Mouse (Mus musculus) lung, adult 2 months (tissue): ENCODE results near the gene Sox5. TPM values are rescaled to one million over a fixed set of nuclear protein-coding genes. Genes with fewer than 3 reads are reported as not detected.

ENCODE experiments used
- DNase-seq: peaks from one replicate; pipeline ENCODE4 v3.0.0; 2022
- H3K4me1 ChIP-seq: fragments of 200-500 bp; 2 replicates; pipeline ENCODE4 v1.6.1; 2011; ENCODE audit warnings: low read length; ENCODE audit not compliant: control insufficient read depth, insufficient read depth
- H3K4me3 ChIP-seq: fragments of 200-500 bp; replicated peaks from 2 replicates; pipeline ENCODE3; 2011; ENCODE audit warnings: low read depth, mild to moderate bottlenecking, control low read depth, low read length; ENCODE audit errors: extremely low read depth
- CTCF ChIP-seq: fragments of 200-500 bp; IDR thresholded peaks from 2 replicates; pipeline ENCODE4 v1.5.1; 2011; ENCODE audit warnings: mild to moderate bottlenecking, low read length, control low read depth; ENCODE audit not compliant: insufficient read depth
- POLR2A ChIP-seq: fragments of 200-500 bp; IDR thresholded peaks from 2 replicates; pipeline ENCODE4 v1.6.1; 2011; ENCODE audit warnings: low read depth, mild to moderate bottlenecking, control low read depth, low read length, borderline replicate concordance; ENCODE audit errors: extremely low read depth
- WGBS: fragments of 180-500 bp; shearing (Covaris S2); methylation state at CpG from one replicate; pipeline ENCODE4 v1.1.7; 2018; 5-methylcytosine and 5-hydroxymethylcytosine counted together
- polyA plus RNA-seq: library from polyadenylated mRNA; depleted of rRNA; stranded (reverse); fragments of >200 nt; gene quantifications from 2 replicates; pipeline ENCODE4 v1.2.3, GENCODE M21; 2012

Gene Sox5
- polyA plus RNA-seq, 1 experiment, result 8.6 TPM

GRCm38 (mm10) chr6:144707976-144708375, 73.8 kb downstream of the Sox5 start:
- TF ChIP-seq CTCF (no peak), POLR2A (no peak)
- no peak for DNase-seq
- peaks cover 11% of the 10 kb centered on the region for H3K4me1 ChIP-seq
- WGBS, result 89% methylated on average over 1 of the region's 1 CpGs
- no peak overlapping the region for H3K4me3 ChIP-seq

- TF ChIP-seq POLR2A (no peak), CTCF (no peak)
- Histone ChIP-seq H3K4me1 (no peaks in the 10 kb centered on the region; the same call in 1 of the 2 replicates), H3K4me3 (no peak overlapping the region)
- no peak for DNase-seq
- 70% methylated on average over 5 of the region's 5 CpGs for WGBS
These were observed 76.8 kb downstream of the Sox5 start for GRCm38 (mm10) chr6:144704962-144705361.

GRCm38 (mm10) chr6:144695660-144696059, 86.1 kb downstream of the Sox5 start:
- DNase-seq, result no peak

GRCm38 (mm10) chr6:144693211-144693899, 88.4 kb downstream of the Sox5 start:
- DNase-seq, result no peak
- WGBS, result 72% methylated on average over 7 of the region's 7 CpGs
- peaks cover 8% of the 10 kb centered on the region for H3K4me1 ChIP-seq
- TF ChIP-seq POLR2A (no peak), CTCF (no peak)
- no peak overlapping the region for H3K4me3 ChIP-seq

More at GRCm38 (mm10) chr6:144695660-144696059, 86.1 kb downstream of the Sox5 start:
- H3K4me3 ChIP-seq, result no peak overlapping the region
- TF ChIP-seq POLR2A, result no peak
- TF ChIP-seq CTCF, result no peak
- 32% methylated on average over 4 of the region's 4 CpGs for WGBS
- H3K4me1 ChIP-seq, result peaks cover 8% of the 10 kb centered on the region

GRCm38 (mm10) chr6:144691298-144692041, 90.3 kb downstream of the Sox5 start:
- H3K4me1 ChIP-seq, result peaks cover 8% of the 10 kb centered on the region
- WGBS, result 33% methylated on average over 7 of the region's 7 CpGs
- H3K4me3 ChIP-seq, result no peak overlapping the region
- no peak for TF ChIP-seq CTCF
- no peak for TF ChIP-seq POLR2A
- DNase-seq, result no peak

GRCm38 (mm10) chr6:144689076-144689475, 92.7 kb downstream of the Sox5 start:
- TF ChIP-seq POLR2A, result no peak
- TF ChIP-seq CTCF, result no peak
- Histone ChIP-seq H3K4me1 (peaks cover 5% of the 10 kb centered on the region), H3K4me3 (no peak overlapping the region)
- no peak for DNase-seq
- 84% methylated on average over 3 of the region's 3 CpGs for WGBS

GRCm38 (mm10) chr6:144687681-144688080, 94.1 kb downstream of the Sox5 start:
- no peak for DNase-seq
- Histone ChIP-seq H3K4me1 (peaks cover 5% of the 10 kb centered on the region), H3K4me3 (no peak overlapping the region)
- no peak for TF ChIP-seq POLR2A
- TF ChIP-seq CTCF, result no peak
- 67% methylated on average over 8 of the region's 8 CpGs for WGBS

- H3K4me3 ChIP-seq, result no peak overlapping the region
- peaks cover 3% of the 10 kb centered on the region; the same call in 1 of the 2 replicates for H3K4me1 ChIP-seq
- WGBS, result 82% methylated on average over 12 of the region's 12 CpGs
- DNase-seq, result no peak
- TF ChIP-seq POLR2A, result no peak
- no peak for TF ChIP-seq CTCF
These were observed 100.6 kb downstream of the Sox5 start for GRCm38 (mm10) chr6:144681045-144681789.

GRCm38 (mm10) chr6:144677491-144678133, 104.2 kb downstream of the Sox5 start:
- WGBS, result 84% methylated on average over 9 of the region's 9 CpGs
- H3K4me3 ChIP-seq, result no peak overlapping the region
- no peak for DNase-seq
- H3K4me1 ChIP-seq, result peaks cover 3% of the 10 kb centered on the region; the same call in 1 of the 2 replicates
- TF ChIP-seq CTCF (no peak), POLR2A (no peak)
